Mouse (Mus musculus) lung, adult 2 months (tissue): ENCODE measurements at regions not wholly inside any gene's neighbourhood (a gene's known extent, or its start where the extent isn't known, plus 50 kb on each side); places are given as distances from the start of the nearest gene placed in this dataset.

Experiments
- CTCF ChIP-seq: fragments of 200-500 bp; IDR thresholded peaks from 2 replicates; pipeline ENCODE4 v1.5.1; 2011; ENCODE audit warnings: mild to moderate bottlenecking, low read length, control low read depth; ENCODE audit not compliant: insufficient read depth
- POLR2A ChIP-seq: fragments of 200-500 bp; IDR thresholded peaks from 2 replicates; pipeline ENCODE4 v1.6.1; 2011; ENCODE audit warnings: low read depth, mild to moderate bottlenecking, control low read depth, low read length, borderline replicate concordance; ENCODE audit errors: extremely low read depth

GRCm38 (mm10) chr8:47769452-47769851 lies 52.5 kb upstream of the Cldn24 start:
- TF ChIP-seq CTCF = no peak
- no peak for TF ChIP-seq POLR2A
